Mouse (Mus musculus) kidney, adult 8-10 months (tissue): ENCODE results near the gene Dnase1l2.
"Not testable (repeated sequence)": the region's sequence is repeated elsewhere in the genome, so short reads cannot be mapped to it uniquely, and the experiment has no call there.

Source experiments
- DNase-seq, 2 experiments: peaks; one replicate each; pipeline ENCODE4 v3.0.0; 2022

The Dnase1l2 gene

DNA sequence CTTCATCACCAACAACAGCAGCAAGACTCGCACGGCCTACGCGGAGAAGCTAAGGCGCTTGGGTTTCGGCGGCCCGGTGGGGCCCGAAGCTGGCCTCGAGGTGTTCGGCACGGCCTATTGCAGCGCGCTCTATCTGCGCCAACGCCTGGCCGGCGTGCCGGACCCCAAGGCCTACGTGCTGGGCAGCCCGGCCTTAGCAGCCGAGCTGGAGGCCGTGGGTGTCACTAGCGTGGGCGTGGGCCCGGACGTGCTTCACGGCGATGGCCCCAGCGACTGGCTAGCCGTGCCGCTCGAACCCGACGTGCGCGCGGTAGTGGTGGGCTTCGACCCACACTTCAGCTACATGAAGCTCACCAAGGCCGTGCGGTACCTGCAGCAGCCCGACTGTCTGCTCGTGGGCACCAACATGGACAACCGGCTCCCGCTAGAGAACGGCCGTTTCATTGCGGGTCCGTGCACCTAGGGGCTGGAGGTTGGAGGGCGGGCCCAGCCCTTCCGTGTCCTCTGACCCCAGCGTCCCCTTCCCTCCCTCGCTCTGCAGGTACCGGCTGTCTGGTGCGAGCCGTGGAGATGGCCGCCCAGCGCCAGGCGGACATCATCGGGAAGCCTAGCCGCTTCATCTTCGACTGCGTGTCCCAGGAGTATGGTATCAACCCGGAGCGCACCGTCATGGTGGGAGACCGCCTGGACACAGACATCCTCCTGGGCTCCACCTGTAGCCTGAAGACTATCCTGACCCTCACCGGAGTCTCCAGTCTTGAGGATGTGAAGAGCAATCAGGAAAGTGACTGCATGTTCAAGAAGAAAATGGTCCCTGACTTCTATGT, 28.0 kb upstream of the Dnase1l2 start:
- DNase-seq: no peak

- DNase-seq: peak; percentile 98
These were observed 27.2 kb upstream of the Dnase1l2 start, which contains the start of the genes E4f1 and Pgp for GRCm38 (mm10) chr17:24469910-24470602. TSS of gene E4f1 (minus strand) at chr17:24470313. TSS of gene Pgp (plus strand) at chr17:24470392.

- DNase-seq: no peak
These were observed 26.5 kb upstream of the Dnase1l2 start for GRCm38 (mm10) chr17:24469336-24469909.

- no peak for DNase-seq
These were observed 25.8 kb upstream of the Dnase1l2 start for GRCm38 (mm10) chr17:24468636-24469246.

GRCm38 (mm10) chr17:24463374-24464133, 20.6 kb upstream of the Dnase1l2 start:
- peak; percentile 43 to 49 for DNase-seq

GRCm38 (mm10) chr17:24462932-24463331, 20.0 kb upstream of the Dnase1l2 start:
- DNase-seq: no peak

DNA sequence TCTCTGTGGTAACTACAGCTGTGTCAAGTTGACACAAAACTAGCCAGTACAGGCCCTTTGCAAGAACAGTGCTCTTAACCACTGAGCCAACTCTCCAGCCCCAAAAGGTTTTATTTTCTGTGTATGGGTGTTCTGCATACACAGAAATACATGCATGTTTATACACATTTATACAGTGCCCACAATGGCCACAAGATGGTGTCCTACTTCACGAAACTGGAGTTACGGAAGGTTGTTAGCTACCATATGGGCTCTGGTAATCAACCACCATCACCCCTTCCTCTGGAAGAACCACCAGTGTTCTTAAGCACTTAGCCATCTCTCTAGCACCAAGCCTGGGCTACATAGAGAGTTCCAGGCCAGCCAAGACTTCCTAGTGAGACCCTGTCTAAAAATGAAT, 18.7 kb upstream of the Dnase1l2 start:
- peak in 1 of 2 experiments; percentile 51 for DNase-seq

DNA sequence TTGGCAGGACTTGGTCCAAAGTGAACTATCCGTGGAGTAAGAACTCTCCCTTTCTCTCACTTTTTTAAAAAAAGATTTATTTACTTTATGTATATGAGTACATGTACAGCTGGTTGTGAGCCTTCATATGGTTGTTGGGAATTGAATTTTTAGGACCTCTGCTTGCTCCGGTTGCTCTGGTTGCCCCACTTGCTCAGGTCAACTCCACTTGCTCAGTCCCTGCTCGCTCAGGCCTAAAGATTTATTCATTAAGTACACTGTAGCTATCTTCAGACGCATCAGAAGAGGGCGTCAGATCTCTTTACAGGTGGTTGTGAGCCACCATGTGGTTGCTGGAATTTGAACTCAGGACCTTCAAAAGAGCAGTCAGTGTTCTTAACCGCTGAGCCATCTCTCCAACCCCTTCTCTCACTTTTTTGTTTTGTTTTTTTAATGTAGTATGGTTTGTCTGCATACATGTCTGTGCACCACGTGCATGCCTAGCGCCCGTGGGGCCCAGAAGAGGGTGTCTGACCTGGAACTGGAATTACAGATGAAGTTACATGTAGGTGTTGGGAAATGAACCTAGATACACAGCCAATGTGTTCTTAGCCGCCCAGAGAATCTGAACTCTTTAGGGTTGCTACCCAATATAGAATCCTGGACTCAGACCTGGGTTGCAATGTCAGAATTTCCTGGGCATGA, 12.8 kb upstream of the Dnase1l2 start:
- not testable (repeated sequence) for DNase-seq

- peak; percentile 99 for DNase-seq
These were observed 12.0 kb upstream of the Dnase1l2 start for GRCm38 (mm10) chr17:24454756-24455522.

DNA sequence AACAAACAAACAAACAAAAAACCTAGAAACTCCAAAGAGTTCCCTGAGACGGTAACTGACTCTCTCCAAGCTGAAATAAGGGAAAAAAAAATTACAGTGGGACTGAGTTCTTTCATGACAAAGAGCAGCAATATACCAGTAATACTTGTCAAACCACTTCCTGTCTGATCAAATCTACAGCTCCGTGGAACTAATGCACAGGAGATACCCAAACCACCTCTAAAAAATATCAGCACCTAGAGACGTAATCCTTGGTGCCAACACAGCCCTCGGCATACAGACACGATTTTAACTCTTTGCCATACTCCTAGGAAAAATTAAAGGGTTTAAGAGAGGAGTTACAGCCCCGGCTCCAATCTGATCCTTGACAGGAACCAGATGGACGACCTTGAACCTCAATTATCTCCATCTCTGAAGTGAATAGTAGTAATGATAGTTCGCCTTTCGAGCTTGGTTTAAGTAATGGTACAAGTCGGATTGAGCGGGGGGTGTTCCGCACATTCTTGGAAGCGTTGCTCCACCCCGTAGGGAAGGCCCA, 11.4 kb upstream of the Dnase1l2 start:
- no peak for DNase-seq

GRCm38 (mm10) chr17:24453372-24453771, 10.5 kb upstream of the Dnase1l2 start:
- peak; percentile 30 to 52 for DNase-seq

DNA sequence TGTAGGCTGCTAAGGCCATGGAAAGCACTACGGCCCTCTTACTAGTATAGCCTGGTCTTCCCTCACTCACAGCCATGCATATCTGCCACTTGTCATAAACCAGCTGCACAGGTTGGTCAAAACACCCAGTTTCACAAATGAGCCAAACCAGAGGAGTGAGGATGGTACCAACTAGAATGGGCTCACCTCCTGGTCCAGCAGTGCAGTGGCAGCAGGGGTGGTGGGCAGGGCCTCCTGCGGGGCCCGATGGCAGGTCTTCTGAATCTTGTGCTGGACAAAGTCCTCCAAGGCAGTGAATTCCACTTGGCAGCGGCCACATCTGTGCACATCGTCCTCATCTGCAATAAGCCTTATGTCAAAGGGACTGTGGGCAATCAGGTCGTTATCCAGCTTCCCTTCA, 8.3 kb upstream of the Dnase1l2 start:
- no peak for DNase-seq

GRCm38 (mm10) chr17:24449507-24449906, 6.6 kb upstream of the Dnase1l2 start:
- DNase-seq: no peak

GRCm38 (mm10) chr17:24446590-24446989, 3.7 kb upstream of the Dnase1l2 start:
- DNase-seq: no peak

GRCm38 (mm10) chr17:24443409-24443808, 504 bp upstream of the Dnase1l2 start:
- DNase-seq: peak; percentile 34 to 38

DNA sequence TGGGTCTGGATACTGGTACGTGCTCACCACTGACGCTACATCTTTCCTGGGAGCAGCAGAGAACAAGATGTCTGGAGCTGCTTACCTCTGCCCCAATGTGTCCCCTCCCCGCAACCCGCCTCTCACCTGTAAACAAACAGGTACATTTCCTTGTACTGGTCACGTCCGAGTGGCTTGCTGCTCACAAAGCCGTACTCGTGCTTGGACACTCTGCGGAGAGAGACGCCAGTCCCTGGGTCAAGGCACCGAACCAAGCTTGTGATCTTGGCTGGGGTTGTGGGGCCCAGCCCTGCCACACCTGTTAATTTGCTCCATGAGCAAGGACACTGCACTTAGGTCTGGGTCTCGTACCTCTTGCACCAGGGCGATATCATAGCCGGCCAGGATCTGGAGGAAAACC, 798 bp downstream of the Dnase1l2 start:
- DNase-seq: no peak

DNA sequence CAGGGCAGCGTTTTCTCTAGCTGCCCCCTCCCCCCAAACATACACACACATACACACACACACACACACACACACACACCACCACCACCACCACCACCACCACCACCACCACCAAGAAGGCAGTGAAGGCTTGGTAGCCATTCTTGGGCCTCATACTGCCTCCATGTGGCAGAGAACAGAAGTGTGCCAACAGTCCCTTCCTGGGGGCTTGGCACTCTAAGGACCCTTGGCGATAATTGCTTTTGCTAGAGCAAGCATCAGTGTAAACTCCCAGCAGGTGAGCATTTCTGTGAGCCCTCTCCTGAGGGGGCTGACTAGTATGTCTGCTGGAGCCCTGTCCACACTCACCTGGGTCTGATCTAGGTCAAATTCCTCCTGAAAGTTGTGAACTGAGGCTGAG, 1.8 kb downstream of the Dnase1l2 start:
- no peak for DNase-seq

GRCm38 (mm10) chr17:24440377-24440776, 2.5 kb downstream of the Dnase1l2 start:
- DNase-seq: no peak

DNA sequence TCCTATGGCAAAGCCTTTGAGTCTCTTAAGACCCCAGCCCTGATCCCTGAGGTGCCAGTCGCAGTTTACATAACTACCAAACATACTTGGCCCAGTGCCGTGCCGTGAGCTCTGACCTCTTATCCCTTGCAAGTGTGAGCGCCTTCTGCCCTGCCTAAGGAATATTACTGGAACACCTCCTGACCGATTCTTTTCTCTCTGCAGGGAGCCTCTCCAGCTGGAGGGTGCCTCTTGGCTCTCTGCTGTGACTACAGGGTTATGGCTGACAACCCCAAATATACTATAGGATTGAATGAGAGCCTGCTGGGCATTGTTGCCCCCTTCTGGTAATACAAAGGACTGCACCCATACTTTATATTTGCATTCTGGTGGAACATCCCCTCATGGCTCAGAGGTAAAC, 5.9 kb downstream of the Dnase1l2 start:
- DNase-seq: peak in 1 of 2 experiments; percentile 54

DNA sequence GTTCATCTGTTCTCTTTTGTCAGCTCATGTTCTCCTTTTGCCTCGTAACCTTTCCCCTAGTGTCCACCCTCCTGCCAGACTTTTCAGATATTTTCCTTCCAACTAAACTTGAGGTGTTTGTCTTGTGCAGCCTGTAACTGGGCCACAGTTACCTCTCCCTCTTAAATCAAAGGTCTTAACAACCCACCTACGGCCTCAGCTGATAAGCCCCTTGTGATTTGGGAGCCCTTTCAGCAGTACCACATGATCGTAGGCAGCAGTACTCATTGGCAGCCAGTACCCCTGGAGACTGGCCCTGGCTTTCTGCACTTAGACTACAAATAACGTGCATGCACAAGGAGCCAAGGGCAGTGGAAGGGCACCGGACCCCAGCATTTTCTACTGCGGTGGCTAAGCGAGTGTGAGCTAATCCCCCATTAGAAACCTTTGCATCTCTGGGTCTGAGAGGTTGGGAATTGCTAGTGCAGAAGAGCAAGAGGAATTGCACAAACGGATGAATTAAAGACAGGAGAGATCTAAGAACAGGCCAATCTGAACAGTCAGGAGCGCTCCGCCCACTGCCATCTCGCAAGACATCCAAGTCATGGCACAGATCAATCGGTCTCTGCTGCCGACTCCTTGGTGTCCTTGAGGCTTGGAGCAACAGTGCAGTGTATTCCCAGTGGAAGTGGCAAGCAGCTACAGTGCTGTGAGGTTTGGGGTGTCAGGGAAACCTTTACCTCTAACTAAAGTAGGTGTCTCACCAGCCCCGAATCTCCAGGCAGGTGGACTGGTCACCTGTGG, 13.5 kb downstream of the Dnase1l2 start:
- peak; percentile 55 to 65 for DNase-seq
